Mouse (Mus musculus) hindbrain, embryonic 15.5 days (tissue): Measurements from ENCODE around the gene Il18r1. TPM values are rescaled to one million over a fixed set of nuclear protein-coding genes. Genes with fewer than 3 reads are reported as not detected.

Experiments
- ATAC-seq: fragments of 200-750 bp; cut with Nextera tagmentation; 2 replicates; pipeline ENCODE4 v1.8.0; 2017; ENCODE audit warnings: low read depth, moderate number of reproducible peaks, moderate TSS enrichment; ENCODE audit not compliant: low FRiP score
- H3K27ac ChIP-seq: fragments of 300-500 bp; sonication (generic); replicated peaks from 2 replicates; pipeline ENCODE4 v1.5.1; 2015; ENCODE audit warnings: mild to moderate bottlenecking, inconsistent platforms
- H3K27me3 ChIP-seq: fragments of 300-500 bp; sonication (generic); 2 replicates; pipeline ENCODE4 v1.6.1; 2015; ENCODE audit warnings: control low read depth, inconsistent platforms
- H3K36me3 ChIP-seq: fragments of 300-500 bp; sonication (generic); 2 replicates; pipeline ENCODE4 v1.6.1; 2015; ENCODE audit warnings: control low read depth, inconsistent platforms
- H3K4me1 ChIP-seq: fragments of 300-500 bp; sonication (generic); replicated peaks from 2 replicates; pipeline ENCODE4 v1.6.1; 2015; ENCODE audit warnings: control low read depth, inconsistent platforms
- H3K4me2 ChIP-seq: fragments of 300-500 bp; sonication (generic); 2 replicates; pipeline ENCODE4 v1.6.1; 2015; ENCODE audit warnings: moderate library complexity, mild to moderate bottlenecking, inconsistent platforms
- H3K4me3 ChIP-seq: fragments of 300-500 bp; sonication (generic); 2 replicates; pipeline ENCODE4 v1.5.1; 2015; ENCODE audit warnings: mild to moderate bottlenecking, inconsistent platforms
- H3K9ac ChIP-seq: fragments of 300-500 bp; sonication (generic); 2 replicates; pipeline ENCODE4 v1.6.1; 2015; ENCODE audit warnings: inconsistent platforms
- H3K9me3 ChIP-seq: fragments of 300-500 bp; sonication (generic); 2 replicates; pipeline ENCODE4 v1.6.1; 2016; ENCODE audit warnings: control low read depth, inconsistent platforms
- WGBS: fragments of 180-500 bp; shearing (Covaris S2); methylation state at CpG from one replicate; pipeline ENCODE4 v1.1.7; 2015; 5-methylcytosine and 5-hydroxymethylcytosine counted together
- polyA plus RNA-seq: library from polyadenylated mRNA; unstranded; fragments of >200 nt; fragmentation: Nextera tagmentation; extraction: Ambion mirVana; gene quantifications from 2 replicates; pipeline ENCODE4 v1.2.1, GENCODE M21; 2015

Il18r1 gene
- polyA plus RNA-seq, 1 experiment from 2014 or later = not detected

DNA sequence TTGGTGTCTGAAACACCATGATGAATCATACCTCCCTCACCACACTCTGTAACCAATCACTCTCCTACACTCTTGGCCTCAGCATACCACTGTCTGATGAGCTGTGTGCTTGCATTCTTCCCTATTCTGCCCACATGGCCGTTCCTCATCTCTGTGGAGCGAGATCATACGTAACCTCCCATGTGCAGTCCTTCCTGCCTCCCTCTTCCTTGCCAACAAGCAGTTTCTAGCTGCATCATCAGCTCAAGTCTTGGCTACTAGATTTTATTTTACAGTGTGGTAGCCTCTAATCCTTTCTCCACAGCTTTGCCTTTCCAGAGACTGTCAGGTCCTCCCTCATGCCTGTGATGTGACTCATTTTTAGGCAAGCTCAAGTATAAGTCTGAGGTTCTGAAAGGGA lies 20.6 kb upstream of the Il18r1 start:
- H3K9me3 ChIP-seq = no peaks in the 10 kb centered on the region
- H3K27me3 ChIP-seq = no peaks in the 10 kb centered on the region
- WGBS = 89% methylated on average over 3 of the region's 3 CpGs
- no peaks in the 10 kb centered on the region for H3K4me1 ChIP-seq
- no peak overlapping the region for H3K4me3 ChIP-seq
- no peak overlapping the region for H3K9ac ChIP-seq
- no peak overlapping the region for H3K27ac ChIP-seq
- H3K4me2 ChIP-seq = no peak overlapping the region
- no peaks in the 10 kb centered on the region for H3K36me3 ChIP-seq
- ATAC-seq = no peak

DNA sequence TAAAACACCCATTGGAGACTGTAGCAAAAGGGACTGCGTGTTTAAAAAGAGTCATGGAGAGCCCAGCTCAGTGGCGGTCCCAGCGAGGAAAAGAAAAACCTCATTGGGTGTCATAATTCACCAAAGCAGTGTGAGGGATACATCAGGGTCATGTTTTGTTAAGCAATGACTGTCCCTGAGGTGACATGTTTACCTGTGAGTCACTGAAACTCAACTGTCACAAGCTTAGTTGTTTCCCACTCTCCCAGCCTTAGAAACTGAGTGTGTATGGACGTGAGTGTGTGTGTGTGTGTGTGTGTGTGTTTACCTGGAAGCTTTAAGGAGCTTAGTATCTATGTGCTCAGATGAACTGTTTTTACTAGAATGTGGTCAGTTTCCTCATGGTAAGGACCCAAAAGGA lies 2.0 kb downstream of the Il18r1 start:
- no peak overlapping the region for H3K9ac ChIP-seq
- no peaks in the 10 kb centered on the region for H3K9me3 ChIP-seq
- no peak for ATAC-seq
- 87% methylated on average over 4 of the region's 4 CpGs for WGBS
- H3K4me2 ChIP-seq = no peak overlapping the region
- no peaks in the 10 kb centered on the region for H3K4me1 ChIP-seq
- no peak overlapping the region for H3K27ac ChIP-seq
- no peaks in the 10 kb centered on the region for H3K36me3 ChIP-seq
- no peak overlapping the region for H3K4me3 ChIP-seq
- no peaks in the 10 kb centered on the region for H3K27me3 ChIP-seq

DNA sequence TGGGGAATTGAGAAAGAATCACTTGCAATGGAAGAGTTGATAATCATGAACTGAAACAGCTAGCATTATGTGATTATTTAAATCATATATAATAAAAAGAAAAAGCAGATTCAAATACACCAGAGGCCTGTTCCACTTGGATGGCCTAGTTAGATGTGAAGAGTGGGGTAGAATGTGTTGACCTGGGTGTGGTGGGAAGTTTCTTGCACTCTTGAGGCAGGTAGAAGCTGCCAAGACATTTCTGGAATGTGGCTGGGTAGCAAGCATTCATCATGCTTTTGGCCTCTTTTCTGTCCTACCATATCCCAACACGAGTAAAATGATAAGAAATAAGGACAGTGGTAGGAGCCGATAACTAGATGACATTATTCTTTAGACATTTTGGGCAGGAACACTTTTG lies 3.5 kb downstream of the Il18r1 start:
- Histone ChIP-seq H3K4me3 (no peak overlapping the region), H3K27me3 (no peaks in the 10 kb centered on the region), H3K4me1 (no peaks in the 10 kb centered on the region), H3K36me3 (no peaks in the 10 kb centered on the region), H3K9ac (no peak overlapping the region), H3K4me2 (no peak overlapping the region), H3K9me3 (no peaks in the 10 kb centered on the region), H3K27ac (no peak overlapping the region)
- ATAC-seq = no peak
- WGBS = 81% methylated on average over 2 of the region's 2 CpGs

DNA sequence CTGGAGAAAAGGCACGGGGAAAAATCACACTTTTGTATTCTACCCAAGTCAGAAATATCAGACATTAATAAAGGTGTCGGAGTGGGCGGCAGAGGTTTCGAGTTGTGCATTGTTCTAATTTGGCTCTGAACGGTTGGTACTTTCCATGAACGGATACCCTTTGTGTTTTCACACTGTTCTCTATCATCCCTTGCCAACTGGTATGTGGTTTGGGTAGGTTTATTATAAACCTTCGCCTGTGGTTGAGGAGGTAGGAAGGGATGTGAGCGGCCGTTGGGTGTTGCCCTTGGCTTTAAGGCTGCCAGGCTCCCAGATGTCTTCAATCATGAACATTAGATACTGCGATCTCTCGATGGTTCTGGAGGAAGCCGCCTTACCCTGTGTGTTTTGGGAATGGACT lies 4.5 kb downstream of the Il18r1 start:
- WGBS = 92% methylated on average over 12 of the region's 12 CpGs
- no peaks in the 10 kb centered on the region for H3K9me3 ChIP-seq
- no peaks in the 10 kb centered on the region for H3K36me3 ChIP-seq
- ATAC-seq = no peak
- no peaks in the 10 kb centered on the region for H3K27me3 ChIP-seq
- H3K4me2 ChIP-seq = no peak overlapping the region
- no peaks in the 10 kb centered on the region for H3K4me1 ChIP-seq
- H3K27ac ChIP-seq = no peak overlapping the region
- no peak overlapping the region for H3K4me3 ChIP-seq
- H3K9ac ChIP-seq = no peak overlapping the region

DNA sequence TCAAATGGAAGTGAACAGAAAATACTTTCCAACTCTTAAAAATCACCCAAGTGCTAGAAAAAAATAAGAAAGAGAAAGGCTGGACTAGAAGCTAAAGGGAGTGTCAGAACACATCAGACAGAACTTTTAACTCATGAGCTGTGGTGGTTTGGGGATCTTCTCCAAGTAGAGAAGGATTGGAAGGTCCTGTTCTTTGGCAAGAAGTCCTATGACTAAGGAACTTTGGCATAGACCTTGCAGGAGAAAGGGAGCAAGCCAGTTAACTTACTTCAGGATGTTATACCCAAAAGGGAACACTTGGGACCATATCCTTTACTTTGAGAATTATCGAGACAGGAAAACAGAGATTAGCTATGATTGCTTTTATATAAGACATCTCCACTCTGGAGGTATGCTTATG lies 7.0 kb downstream of the Il18r1 start:
- WGBS = 100% methylated on average over 1 of the region's 1 CpGs
- Histone ChIP-seq H3K4me1 (no peaks in the 10 kb centered on the region), H3K9me3 (no peaks in the 10 kb centered on the region), H3K4me2 (no peak overlapping the region), H3K27me3 (no peaks in the 10 kb centered on the region), H3K36me3 (no peaks in the 10 kb centered on the region), H3K9ac (no peak overlapping the region), H3K4me3 (no peak overlapping the region), H3K27ac (no peak overlapping the region)
- no peak for ATAC-seq

DNA sequence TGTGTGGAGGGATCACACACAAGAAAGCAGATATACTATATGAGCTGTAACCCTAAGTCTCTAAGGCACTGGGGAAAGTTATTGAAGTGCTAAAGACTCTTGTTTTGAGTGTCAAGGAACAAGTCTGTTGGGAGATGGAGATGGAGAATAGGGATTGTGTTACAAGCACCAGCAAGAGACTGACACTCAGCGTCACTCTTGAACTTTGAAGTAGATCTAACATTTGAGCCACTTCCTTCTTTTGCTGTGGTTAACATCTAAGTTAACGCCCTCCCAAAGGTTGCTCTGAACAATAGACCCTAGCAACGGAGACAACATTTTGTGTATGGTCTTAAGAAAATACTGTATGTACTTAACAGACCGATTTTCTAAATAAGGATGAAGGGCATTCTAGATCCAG lies 8.3 kb downstream of the Il18r1 start:
- Histone ChIP-seq H3K36me3 (no peaks in the 10 kb centered on the region), H3K4me2 (no peak overlapping the region), H3K9ac (no peak overlapping the region), H3K27me3 (no peaks in the 10 kb centered on the region), H3K4me3 (no peak overlapping the region), H3K4me1 (no peaks in the 10 kb centered on the region), H3K27ac (no peak overlapping the region), H3K9me3 (no peaks in the 10 kb centered on the region)
- 90% methylated on average over 4 of the region's 4 CpGs for WGBS
- no peak for ATAC-seq

DNA sequence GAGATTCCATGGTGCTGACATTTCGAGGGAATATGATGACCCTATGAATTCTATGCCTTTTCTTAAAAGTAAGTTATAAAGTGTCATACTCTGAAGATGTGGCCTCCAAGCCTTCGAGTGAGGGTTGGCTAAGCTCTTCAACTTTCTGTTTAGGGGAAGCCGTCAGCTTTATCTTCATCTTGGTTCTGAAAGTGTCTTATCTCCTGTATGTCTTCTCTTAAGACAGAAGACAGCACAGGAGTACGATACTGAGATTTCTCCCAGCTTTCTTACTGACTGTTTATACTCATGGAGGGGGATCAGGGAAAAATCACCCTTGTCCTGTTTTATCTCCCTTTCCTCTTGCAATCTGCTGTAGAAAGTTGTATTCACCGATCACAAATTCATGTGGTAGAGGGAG lies 9.0 kb downstream of the Il18r1 start:
- Histone ChIP-seq H3K4me1 (no peaks in the 10 kb centered on the region), H3K4me2 (no peak overlapping the region), H3K9me3 (no peaks in the 10 kb centered on the region), H3K4me3 (no peak overlapping the region), H3K27ac (no peak overlapping the region), H3K36me3 (no peaks in the 10 kb centered on the region), H3K9ac (no peak overlapping the region), H3K27me3 (no peaks in the 10 kb centered on the region)
- ATAC-seq = no peak
- whole genome bisulfite sequencing = 90% methylated on average over 5 of the region's 5 CpGs

DNA sequence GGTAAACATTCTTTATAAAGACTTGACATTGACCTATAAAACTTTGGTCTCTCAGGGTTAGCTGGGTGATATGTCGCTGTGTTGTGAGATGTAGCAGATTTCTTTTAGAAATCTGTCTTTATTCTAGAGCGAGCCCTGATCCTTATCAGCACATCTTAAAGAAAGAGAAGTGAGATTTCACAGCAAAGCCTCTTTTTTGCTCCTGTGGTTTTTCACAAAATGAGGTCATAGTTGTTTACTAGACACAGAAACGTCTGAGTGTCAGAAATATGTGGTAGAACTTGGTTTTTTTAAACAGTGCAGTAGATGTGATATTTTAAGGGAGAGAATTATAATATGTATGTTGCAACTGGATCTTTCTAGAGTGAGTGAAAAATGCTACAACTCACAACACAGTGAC lies 10.3 kb downstream of the Il18r1 start:
- H3K4me1 ChIP-seq = no peaks in the 10 kb centered on the region
- ATAC-seq = no peak
- no peaks in the 10 kb centered on the region for H3K36me3 ChIP-seq
- no peak overlapping the region for H3K9ac ChIP-seq
- no peaks in the 10 kb centered on the region for H3K27me3 ChIP-seq
- 74% methylated on average over 3 of the region's 3 CpGs for WGBS
- no peak overlapping the region for H3K4me3 ChIP-seq
- H3K27ac ChIP-seq = no peak overlapping the region
- H3K4me2 ChIP-seq = no peak overlapping the region
- H3K9me3 ChIP-seq = no peaks in the 10 kb centered on the region

DNA sequence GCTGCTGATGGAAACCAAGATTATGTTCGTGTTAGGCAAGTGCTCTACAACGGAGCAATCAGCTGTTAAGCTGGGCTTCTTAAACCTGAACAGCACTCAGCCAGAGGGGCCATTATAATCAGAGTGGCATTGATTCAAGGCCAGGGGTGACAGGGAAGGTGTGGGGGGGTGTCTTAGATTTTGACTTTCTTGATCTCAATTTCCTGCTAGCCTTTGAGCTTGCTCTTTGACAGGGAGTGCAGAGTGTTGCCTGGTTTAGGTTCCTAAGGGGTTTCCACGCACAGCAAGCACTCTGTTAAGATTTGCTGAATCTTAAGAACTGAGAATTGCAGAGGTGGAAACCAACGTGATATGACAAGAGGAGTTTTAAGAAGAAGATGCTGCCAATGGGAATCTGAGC lies 11.4 kb downstream of the Il18r1 start:
- Histone ChIP-seq H3K4me2 (no peak overlapping the region), H3K36me3 (no peaks in the 10 kb centered on the region), H3K4me1 (no peaks in the 10 kb centered on the region), H3K4me3 (no peak overlapping the region), H3K27ac (no peak overlapping the region), H3K9me3 (no peaks in the 10 kb centered on the region), H3K9ac (no peak overlapping the region), H3K27me3 (no peaks in the 10 kb centered on the region)
- ATAC-seq = no peak
- WGBS = 81% methylated on average over 4 of the region's 4 CpGs

DNA sequence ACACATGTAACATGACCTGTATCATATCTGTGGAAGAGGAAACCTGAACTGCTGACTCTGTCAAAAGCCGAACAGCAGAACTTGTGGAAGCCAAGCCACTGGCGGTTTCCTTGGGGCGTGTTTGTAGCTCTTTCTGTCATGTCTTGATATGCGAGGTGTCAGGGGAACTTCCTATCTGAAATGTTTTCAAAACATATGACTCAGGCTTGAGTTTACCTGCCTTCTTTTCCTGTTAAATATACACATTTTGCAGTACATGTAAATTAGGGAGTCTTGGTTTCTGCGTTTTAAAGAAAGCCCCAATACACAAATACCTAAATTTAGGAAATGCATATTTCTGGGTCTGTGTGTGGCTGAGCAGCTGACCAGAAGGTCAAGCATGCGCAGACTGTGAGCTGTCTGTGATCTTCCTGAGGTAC lies 14.2 kb downstream of the Il18r1 start:
- no peak overlapping the region for H3K4me3 ChIP-seq
- 94% methylated on average over 6 of the region's 6 CpGs for WGBS

DNA sequence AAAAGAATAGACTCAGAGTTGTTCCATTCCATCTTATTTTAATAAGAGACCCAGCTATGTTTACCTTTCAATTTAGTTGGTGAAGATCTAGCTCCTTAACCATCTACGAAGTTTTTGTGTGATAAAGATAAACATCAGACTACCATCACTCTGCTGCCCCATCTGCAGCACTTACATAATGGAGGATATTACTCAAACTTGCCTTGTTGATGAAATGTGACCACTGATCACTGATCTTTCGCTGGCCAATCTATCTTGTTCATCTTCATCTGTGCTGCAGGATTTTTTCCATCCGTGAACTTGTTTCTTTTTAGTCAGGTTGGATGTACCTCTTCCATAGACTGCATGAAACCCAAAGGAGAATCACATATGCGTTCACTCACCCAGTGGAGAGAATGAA lies 29.2 kb downstream of the Il18r1 start:
- ATAC-seq = no peak
- WGBS = 89% methylated on average over 4 of the region's 4 CpGs
- H3K9ac ChIP-seq = no peak overlapping the region
- no peaks in the 10 kb centered on the region for H3K36me3 ChIP-seq
- 0 out of 2 replicates have a peak, but pooled peaks cover 3% of the 10 kb centered on the region for H3K27me3 ChIP-seq
- H3K4me2 ChIP-seq = no peak overlapping the region
- no peak overlapping the region for H3K27ac ChIP-seq
- no peaks in the 10 kb centered on the region for H3K4me1 ChIP-seq
- H3K9me3 ChIP-seq = no peaks in the 10 kb centered on the region
- no peak overlapping the region for H3K4me3 ChIP-seq

More for the DNA sequence above, 14.2 kb downstream of the Il18r1 start:
- no peaks in the 10 kb centered on the region for H3K27me3 ChIP-seq
- no peaks in the 10 kb centered on the region for H3K4me1 ChIP-seq
- no peak overlapping the region for H3K9ac ChIP-seq
- no peak overlapping the region for H3K27ac ChIP-seq
- H3K4me2 ChIP-seq = no peak overlapping the region
- no peaks in the 10 kb centered on the region for H3K36me3 ChIP-seq
- no peaks in the 10 kb centered on the region for H3K9me3 ChIP-seq
- ATAC-seq = no peak

DNA sequence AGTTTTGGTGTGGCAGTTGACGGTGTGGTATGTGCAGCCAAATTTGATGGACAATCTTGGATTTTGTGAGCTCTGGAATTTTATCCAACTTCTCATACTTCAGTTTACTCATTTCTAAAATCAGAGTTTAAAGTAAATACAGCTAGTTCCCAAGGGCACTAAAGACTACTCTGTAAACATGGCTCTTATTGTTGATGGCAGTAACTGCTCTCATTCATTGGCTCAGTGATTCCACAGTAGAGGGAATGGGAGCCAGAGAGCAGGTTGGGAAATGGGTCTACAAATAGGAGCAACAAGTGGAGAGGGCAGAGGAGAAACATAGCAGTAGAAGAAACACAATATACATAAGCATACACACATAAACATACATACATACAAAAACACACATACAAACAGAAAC lies 34.4 kb downstream of the Il18r1 start:
- Histone ChIP-seq H3K9me3 (no peaks in the 10 kb centered on the region), H3K36me3 (no peaks in the 10 kb centered on the region), H3K4me1 (no peaks in the 10 kb centered on the region), H3K4me3 (no peak overlapping the region), H3K4me2 (no peak overlapping the region), H3K27me3 (0 out of 2 replicates have a peak, but pooled peaks cover 3% of the 10 kb centered on the region), H3K9ac (no peak overlapping the region), H3K27ac (no peak overlapping the region)
- no peak for ATAC-seq
- 96% methylated on average over 1 of the region's 1 CpGs for WGBS

DNA sequence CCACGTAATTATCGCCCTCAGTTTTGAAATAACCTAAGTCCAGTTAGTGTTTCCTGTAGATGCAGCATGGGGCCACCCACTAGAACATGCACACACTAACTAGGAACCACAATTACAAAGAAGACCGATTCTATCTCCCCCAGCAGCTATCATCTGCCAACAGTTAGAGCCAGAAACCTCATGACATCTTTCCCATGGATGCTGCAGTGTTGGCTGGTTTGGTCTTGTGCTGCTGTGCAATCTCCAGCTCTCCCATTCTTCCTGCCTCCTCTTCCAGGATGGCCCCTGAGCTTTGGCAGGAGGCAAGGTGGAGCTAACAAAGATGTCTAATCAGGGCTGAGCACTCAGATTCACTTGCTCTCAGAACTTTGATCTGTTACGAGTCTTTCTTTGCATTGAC lies 35.8 kb downstream of the Il18r1 start:
- ATAC-seq = no peak
- WGBS = 89% methylated on average over 4 of the region's 4 CpGs

More for the DNA sequence above, 35.8 kb downstream of the Il18r1 start:
- no peak overlapping the region for H3K4me2 ChIP-seq
- H3K27me3 ChIP-seq = 0 out of 2 replicates have a peak, but pooled peaks cover 3% of the 10 kb centered on the region
- no peak overlapping the region for H3K27ac ChIP-seq
- no peak overlapping the region for H3K4me3 ChIP-seq
- no peaks in the 10 kb centered on the region for H3K4me1 ChIP-seq
- H3K36me3 ChIP-seq = no peaks in the 10 kb centered on the region
- H3K9me3 ChIP-seq = no peaks in the 10 kb centered on the region
- H3K9ac ChIP-seq = no peak overlapping the region
